Mouse (Mus musculus): ENCODE measurements around the gene Sfi1. TPM values are rescaled to one million over a fixed set of nuclear protein-coding genes. Genes with fewer than 3 reads are reported as not detected.
"Not testable (repeated sequence)": the region's sequence is repeated elsewhere in the genome, so short reads cannot be mapped to it uniquely, and the experiment has no call there.

Sfi1 gene
- polyA plus RNA-seq, 1 experiment from 2014 or later: 9.9 TPM

- not testable (repeated sequence) for H3K4me1 ChIP-seq (ENCODE audit: control insufficient read depth, insufficient read depth, low read length); H3K4me3 ChIP-seq (ENCODE audit: low read depth, low read length); H3K9ac ChIP-seq (ENCODE audit: low read length); H3K27me3 ChIP-seq (ENCODE audit: control insufficient read depth, insufficient read depth, low read length); DNase-seq (ENCODE audit: low spot score); ATAC-seq (ENCODE audit: insufficient number of reproducible peaks, low FRiP score, low TSS enrichment, low read depth); H3K4me2 ChIP-seq (ENCODE audit: low read depth, severe bottlenecking); H3K27ac ChIP-seq (replicated peaks; ENCODE audit: low read depth, low read length); H3K36me3 ChIP-seq (ENCODE audit: control insufficient read depth, insufficient read depth, low read length); H3K9me3 ChIP-seq (ENCODE audit: control insufficient read depth, low read length)
- 81% methylated on average over 4 of the region's 4 CpGs for WGBS
These were observed 25.7 kb downstream of the Sfi1 start for GRCm38 (mm10) chr11:3167571-3168001.

GRCm38 (mm10) chr11:3167129-3167528 is 26.1 kb downstream of the Sfi1 start:
- H3K4me2 ChIP-seq (ENCODE audit: low read depth, severe bottlenecking); H3K4me3 ChIP-seq (ENCODE audit: low read depth, low read length); DNase-seq (ENCODE audit: low spot score); H3K36me3 ChIP-seq (ENCODE audit: control insufficient read depth, insufficient read depth, low read length); H3K9me3 ChIP-seq (ENCODE audit: control insufficient read depth, low read length); ATAC-seq (ENCODE audit: insufficient number of reproducible peaks, low FRiP score, low TSS enrichment, low read depth); H3K9ac ChIP-seq (ENCODE audit: low read length); H3K4me1 ChIP-seq (ENCODE audit: control insufficient read depth, insufficient read depth, low read length); H3K27me3 ChIP-seq (ENCODE audit: control insufficient read depth, insufficient read depth, low read length); H3K27ac ChIP-seq (replicated peaks; ENCODE audit: low read depth, low read length): not testable (repeated sequence)
- 86% methylated on average over 4 of the region's 4 CpGs for WGBS

GRCm38 (mm10) chr11:3166321-3166720 is 26.9 kb downstream of the Sfi1 start:
- not testable (repeated sequence) for DNase-seq (ENCODE audit: low spot score); ATAC-seq (ENCODE audit: insufficient number of reproducible peaks, low FRiP score, low TSS enrichment, low read depth)

GRCm38 (mm10) chr11:3165210-3165782 is 28.0 kb downstream of the Sfi1 start:
- H3K9ac ChIP-seq (ENCODE audit: low read length); H3K4me2 ChIP-seq (ENCODE audit: low read depth, severe bottlenecking); H3K9me3 ChIP-seq (ENCODE audit: control insufficient read depth, low read length); H3K4me1 ChIP-seq (ENCODE audit: control insufficient read depth, insufficient read depth, low read length); H3K4me3 ChIP-seq (ENCODE audit: low read depth, low read length); H3K36me3 ChIP-seq (ENCODE audit: control insufficient read depth, insufficient read depth, low read length); H3K27me3 ChIP-seq (ENCODE audit: control insufficient read depth, insufficient read depth, low read length); H3K27ac ChIP-seq (replicated peaks; ENCODE audit: low read depth, low read length); DNase-seq (ENCODE audit: low spot score): not testable (repeated sequence)
- WGBS: 67% methylated on average over 3 of the region's 5 CpGs
- ATAC-seq (ENCODE audit: insufficient number of reproducible peaks, low FRiP score, low TSS enrichment, low read depth): peak; percentile 27

More at GRCm38 (mm10) chr11:3166321-3166720, 26.9 kb downstream of the Sfi1 start:
- not testable (repeated sequence) for H3K4me2 ChIP-seq (ENCODE audit: low read depth, severe bottlenecking); H3K9ac ChIP-seq (ENCODE audit: low read length); H3K27ac ChIP-seq (replicated peaks; ENCODE audit: low read depth, low read length); H3K36me3 ChIP-seq (ENCODE audit: control insufficient read depth, insufficient read depth, low read length); H3K4me3 ChIP-seq (ENCODE audit: low read depth, low read length); H3K4me1 ChIP-seq (ENCODE audit: control insufficient read depth, insufficient read depth, low read length); H3K27me3 ChIP-seq (ENCODE audit: control insufficient read depth, insufficient read depth, low read length); H3K9me3 ChIP-seq (ENCODE audit: control insufficient read depth, low read length)

GRCm38 (mm10) chr11:3163661-3164060 is 29.6 kb downstream of the Sfi1 start:
- 68% methylated on average over 3 of the region's 3 CpGs for WGBS
- H3K9ac ChIP-seq (ENCODE audit: low read length); H3K4me2 ChIP-seq (ENCODE audit: low read depth, severe bottlenecking); DNase-seq (ENCODE audit: low spot score); H3K27me3 ChIP-seq (ENCODE audit: control insufficient read depth, insufficient read depth, low read length); H3K9me3 ChIP-seq (ENCODE audit: control insufficient read depth, low read length); ATAC-seq (ENCODE audit: insufficient number of reproducible peaks, low FRiP score, low TSS enrichment, low read depth); H3K4me1 ChIP-seq (ENCODE audit: control insufficient read depth, insufficient read depth, low read length); H3K36me3 ChIP-seq (ENCODE audit: control insufficient read depth, insufficient read depth, low read length); H3K27ac ChIP-seq (replicated peaks; ENCODE audit: low read depth, low read length); H3K4me3 ChIP-seq (ENCODE audit: low read depth, low read length): not testable (repeated sequence)

GRCm38 (mm10) chr11:3163122-3163521 is 30.1 kb downstream of the Sfi1 start:
- not testable (repeated sequence) for H3K27ac ChIP-seq (replicated peaks; ENCODE audit: low read depth, low read length)

GRCm38 (mm10) chr11:3162236-3162897 is 30.9 kb downstream of the Sfi1 start:
- ATAC-seq (ENCODE audit: insufficient number of reproducible peaks, low FRiP score, low TSS enrichment, low read depth) (peak; percentile 20; the same call in 1 of the 2 replicates), DNase-seq (ENCODE audit: low spot score) (peak; percentile 26)
- not testable (repeated sequence) for H3K9ac ChIP-seq (ENCODE audit: low read length)

More at GRCm38 (mm10) chr11:3163122-3163521, 30.1 kb downstream of the Sfi1 start:
- WGBS: 82% methylated on average over 2 of the region's 2 CpGs
- not testable (repeated sequence) for ATAC-seq (ENCODE audit: insufficient number of reproducible peaks, low FRiP score, low TSS enrichment, low read depth); H3K4me1 ChIP-seq (ENCODE audit: control insufficient read depth, insufficient read depth, low read length); H3K4me3 ChIP-seq (ENCODE audit: low read depth, low read length); H3K4me2 ChIP-seq (ENCODE audit: low read depth, severe bottlenecking); H3K9me3 ChIP-seq (ENCODE audit: control insufficient read depth, low read length); DNase-seq (ENCODE audit: low spot score); H3K36me3 ChIP-seq (ENCODE audit: control insufficient read depth, insufficient read depth, low read length); H3K9ac ChIP-seq (ENCODE audit: low read length); H3K27me3 ChIP-seq (ENCODE audit: control insufficient read depth, insufficient read depth, low read length)

GRCm38 (mm10) chr11:3161370-3161769 is 31.9 kb downstream of the Sfi1 start:
- H3K4me3 ChIP-seq (ENCODE audit: low read depth, low read length); H3K4me1 ChIP-seq (ENCODE audit: control insufficient read depth, insufficient read depth, low read length); H3K9me3 ChIP-seq (ENCODE audit: control insufficient read depth, low read length); ATAC-seq (ENCODE audit: insufficient number of reproducible peaks, low FRiP score, low TSS enrichment, low read depth); H3K4me2 ChIP-seq (ENCODE audit: low read depth, severe bottlenecking); H3K27me3 ChIP-seq (ENCODE audit: control insufficient read depth, insufficient read depth, low read length); H3K27ac ChIP-seq (replicated peaks; ENCODE audit: low read depth, low read length); H3K36me3 ChIP-seq (ENCODE audit: control insufficient read depth, insufficient read depth, low read length); H3K9ac ChIP-seq (ENCODE audit: low read length): not testable (repeated sequence)
- WGBS: 60% methylated on average over 1 of the region's 2 CpGs
- DNase-seq (ENCODE audit: low spot score): peak; percentile 40

More at GRCm38 (mm10) chr11:3162236-3162897, 30.9 kb downstream of the Sfi1 start:
- H3K4me2 ChIP-seq (ENCODE audit: low read depth, severe bottlenecking); H3K27ac ChIP-seq (replicated peaks; ENCODE audit: low read depth, low read length); H3K4me3 ChIP-seq (ENCODE audit: low read depth, low read length); H3K27me3 ChIP-seq (ENCODE audit: control insufficient read depth, insufficient read depth, low read length); H3K9me3 ChIP-seq (ENCODE audit: control insufficient read depth, low read length); H3K4me1 ChIP-seq (ENCODE audit: control insufficient read depth, insufficient read depth, low read length); H3K36me3 ChIP-seq (ENCODE audit: control insufficient read depth, insufficient read depth, low read length): not testable (repeated sequence)
- 65% methylated on average over 5 of the region's 5 CpGs for WGBS

Data from limb, embryonic 11.5 days (tissue).